Mouse (Mus musculus) kidney, postnatal 4 days (tissue): ENCODE results near the gene Gm17581.

ENCODE experiments used
- DNase-seq, 2 experiments: peaks; one replicate each; pipeline ENCODE4 v3.0.0; 2021; ENCODE audit warnings: mixed read lengths in 2 of 2

Gene Gm17581

GRCm38 (mm10) chr2:155689211-155689610 is 46.5 kb downstream of the Gm17581 start:
- no peak for DNase-seq

- DNase-seq: no peak
Measured at GRCm38 (mm10) chr2:155687746-155688145, 47.9 kb downstream of the Gm17581 start.

GRCm38 (mm10) chr2:155686572-155686971 is 49.1 kb downstream of the Gm17581 start:
- no peak for DNase-seq
